Mouse (Mus musculus): ENCODE results near the gene Tsga10.
A peak's percentile ranks its signal among the peaks of the same experiment; 100 is the strongest.

Gene Tsga10

DNA sequence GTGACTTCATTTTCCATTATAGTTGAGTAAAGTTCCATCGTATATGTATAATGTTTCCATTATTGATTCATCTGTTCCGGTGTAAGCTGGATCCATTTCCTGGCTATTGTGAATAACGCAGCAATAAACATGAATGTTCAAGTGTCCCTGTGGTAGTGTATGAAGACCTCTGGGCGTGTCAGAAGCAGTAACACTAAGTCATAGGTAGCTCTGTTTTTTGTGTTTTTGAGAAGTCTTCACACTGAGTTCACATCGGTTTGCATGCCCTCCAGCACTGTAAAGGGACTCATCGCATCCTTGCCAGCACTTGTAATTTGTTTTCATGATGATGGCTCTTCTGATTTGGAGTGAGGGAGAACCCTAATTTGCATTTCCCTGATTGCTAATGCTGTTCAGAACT lies at the start of gene Tsga10:
Gene Tsga10 (minus strand): TSS at position 144 of the 400 bp plus-strand sequence.
- no peak for DNase-seq (ENCODE audit: low spot score in 2 of 2)

DNA sequence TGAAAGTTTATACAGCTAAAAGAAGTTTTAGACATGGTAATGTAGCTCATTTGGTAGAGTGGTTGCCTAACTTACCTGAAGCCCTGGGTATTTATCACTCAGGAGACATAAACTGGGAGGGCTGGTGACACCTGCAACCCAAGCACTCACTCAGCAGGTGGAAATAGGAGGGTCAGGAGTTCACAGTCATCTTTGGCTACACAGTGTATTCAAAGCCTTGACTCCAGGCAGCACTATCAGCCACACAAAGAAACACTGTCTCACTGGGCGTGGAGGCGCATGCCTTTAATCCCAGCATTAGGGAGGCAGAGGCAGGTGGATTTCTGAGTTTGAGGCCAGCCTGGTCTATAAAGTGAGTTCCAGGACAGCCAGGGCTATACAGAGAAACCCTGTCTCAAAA lies 46.5 kb upstream of the Tsga10 start:
- DNase-seq (ENCODE audit: low spot score in 2 of 2) = no peak

DNA sequence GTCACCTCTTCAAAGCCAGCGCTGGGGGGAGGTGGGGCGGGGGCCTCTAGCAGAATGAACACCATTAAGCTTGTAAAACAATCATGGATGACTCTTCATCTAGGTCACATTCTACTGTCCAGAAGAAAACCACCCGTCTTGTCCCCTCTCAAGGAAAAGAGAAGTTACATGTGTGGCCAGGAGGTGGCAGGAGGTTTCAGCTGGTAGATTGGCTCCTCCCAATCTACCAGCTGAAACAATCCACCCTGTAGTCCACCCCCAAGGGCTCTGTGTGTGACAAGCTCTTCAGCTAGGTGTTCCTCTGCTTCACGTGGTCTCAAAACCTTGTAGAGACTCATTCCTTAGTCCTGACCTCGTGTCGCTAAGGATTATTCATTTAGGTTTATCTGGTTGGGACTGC lies 36.9 kb upstream of the Tsga10 start:
- DNase-seq (ENCODE audit: low spot score in 2 of 2) = peak in 1 of 2 experiments; percentile 19

DNA sequence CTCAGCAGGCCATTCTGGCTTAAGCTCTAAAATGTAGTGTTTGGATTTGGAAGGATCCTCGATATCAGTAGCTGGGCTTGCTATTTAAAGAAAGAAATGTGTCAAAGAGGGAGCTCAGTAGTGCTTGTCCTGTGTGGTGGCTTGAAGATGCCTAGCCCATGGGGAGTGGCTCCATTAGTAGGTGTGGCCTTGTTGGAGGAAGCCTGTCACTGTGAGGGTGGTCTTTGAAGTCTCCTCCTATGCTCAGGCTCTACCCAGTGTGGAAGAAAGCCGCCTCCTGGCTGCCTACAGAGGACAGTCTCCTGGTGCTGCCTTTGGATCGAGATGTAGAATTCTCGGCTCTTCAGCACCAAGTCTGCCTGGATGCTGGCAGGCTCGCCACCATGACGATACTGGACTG lies 34.1 kb upstream of the Tsga10 start:
- DNase-seq (ENCODE audit: low spot score in 2 of 2) = no peak

DNA sequence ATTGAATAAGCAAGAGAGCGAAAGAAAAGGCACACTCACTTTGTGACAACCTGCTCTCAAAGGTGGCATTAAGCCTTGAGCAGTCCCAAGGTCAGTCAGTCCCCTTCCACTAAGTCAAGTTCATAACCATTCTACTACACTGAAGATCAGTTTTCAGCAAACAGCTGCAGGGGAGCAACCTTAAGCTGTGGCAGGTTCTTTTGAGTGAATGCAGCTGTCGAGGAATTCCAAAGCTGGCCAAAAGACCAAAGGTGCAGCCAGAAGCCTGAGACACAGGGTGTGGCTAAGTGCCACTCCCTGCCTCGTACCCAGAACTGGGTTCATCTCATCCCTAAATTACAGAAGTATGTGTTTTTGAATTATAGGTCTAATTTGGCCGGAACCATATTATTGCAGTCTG lies 33.6 kb upstream of the Tsga10 start:
- no peak for DNase-seq (ENCODE audit: low spot score in 2 of 2)

DNA sequence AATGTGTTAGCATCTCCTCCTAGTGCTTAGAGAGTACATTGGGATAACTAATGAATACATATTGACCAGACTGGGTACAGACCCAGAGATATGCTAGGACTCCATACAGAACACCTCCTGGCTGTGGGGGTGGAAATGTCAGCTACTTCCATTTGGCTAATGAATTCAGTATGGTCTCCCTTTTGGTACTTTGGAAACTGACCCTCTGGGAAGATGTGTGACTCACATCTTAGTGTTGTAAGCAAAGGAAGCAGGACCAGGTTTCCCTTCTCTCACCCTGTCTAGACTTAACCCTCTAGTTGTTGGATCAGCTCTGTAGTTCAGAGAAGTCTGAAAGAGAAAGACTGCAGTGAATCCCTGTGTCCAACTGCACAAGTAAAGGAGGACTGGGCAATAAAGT lies 28.4 kb upstream of the Tsga10 start:
- no peak for DNase-seq (ENCODE audit: low spot score in 2 of 2)

DNA sequence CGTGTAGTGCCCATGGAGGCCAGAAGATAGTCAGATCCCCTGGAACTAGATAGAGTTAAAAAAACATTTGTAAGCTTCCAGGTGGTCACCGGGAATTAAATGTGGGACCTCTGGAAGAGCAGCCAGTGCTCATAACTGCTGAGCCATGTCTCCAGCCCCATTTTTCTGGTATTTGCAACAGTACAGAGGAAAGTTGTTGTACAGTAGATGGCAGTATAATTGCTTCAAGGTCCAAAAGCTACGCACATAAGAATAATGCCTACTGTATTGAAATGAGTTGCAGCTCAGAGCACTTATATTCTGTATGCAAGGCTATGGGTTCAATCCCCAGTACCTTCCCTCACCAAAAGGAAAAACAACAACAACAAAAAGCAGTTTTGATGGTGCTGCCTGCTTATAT lies 25.2 kb upstream of the Tsga10 start:
- no peak for DNase-seq (ENCODE audit: low spot score in 2 of 2)

DNA sequence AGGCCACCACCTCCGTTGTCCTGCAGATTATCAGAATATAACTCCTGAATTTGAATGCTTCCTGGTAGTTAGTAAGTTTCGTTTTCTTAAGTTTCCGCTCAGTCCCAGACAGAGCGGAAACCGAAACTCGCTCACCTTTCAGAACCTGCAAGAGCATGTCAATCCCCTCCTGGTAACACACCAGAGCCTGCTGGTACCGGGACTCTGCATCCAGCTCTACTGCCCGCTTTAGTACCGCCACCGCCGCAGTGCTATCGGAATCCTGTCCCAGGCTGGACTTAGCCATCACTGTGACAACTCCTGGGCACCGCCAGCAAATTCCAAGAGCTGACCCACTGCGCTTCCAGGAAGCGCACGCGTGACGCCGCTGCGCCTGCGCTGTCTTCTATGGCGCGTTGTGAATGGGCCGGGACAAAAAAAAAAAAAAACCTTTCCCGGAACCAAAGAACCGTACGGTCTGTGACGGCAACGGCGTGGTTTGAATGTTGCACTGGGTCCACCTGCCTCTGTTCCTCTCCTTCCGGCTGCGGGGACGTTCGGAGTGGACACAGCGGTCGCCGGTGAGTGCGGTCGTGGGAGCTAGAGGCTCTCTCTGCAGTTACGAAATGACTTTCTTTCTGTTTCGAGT lies 23.9 kb upstream of the Tsga10 start, which contains the start of the genes Mitd1 and Mrpl30:
Gene Mitd1 (minus strand): TSS at position 387 of the 628 bp plus-strand sequence.
Gene Mrpl30 (plus strand): TSS at position 453 of the 628 bp plus-strand sequence.
- DNase-seq (ENCODE audit: low spot score in 2 of 2) = peak; percentile 64 to 92

DNA sequence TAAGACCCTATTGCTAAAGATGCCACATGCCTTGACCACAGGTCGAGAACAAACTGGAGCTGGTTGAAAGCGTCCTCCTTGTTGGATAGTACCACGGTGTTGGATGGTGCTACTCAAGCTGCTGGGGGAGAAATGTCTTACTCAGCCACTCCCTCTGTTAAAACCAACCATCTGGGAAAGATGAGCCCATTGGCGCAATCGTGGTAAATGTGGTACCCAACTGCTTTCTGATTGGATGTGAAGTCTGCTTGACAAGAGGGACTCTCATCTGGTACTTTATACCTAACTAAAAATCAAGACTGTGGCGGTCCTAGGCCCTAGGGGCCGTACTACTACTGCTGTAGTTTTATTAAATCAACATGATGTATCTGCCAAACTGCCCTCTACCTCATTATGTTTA lies 23.0 kb upstream of the Tsga10 start:
- no peak for DNase-seq (ENCODE audit: low spot score in 2 of 2)

DNA sequence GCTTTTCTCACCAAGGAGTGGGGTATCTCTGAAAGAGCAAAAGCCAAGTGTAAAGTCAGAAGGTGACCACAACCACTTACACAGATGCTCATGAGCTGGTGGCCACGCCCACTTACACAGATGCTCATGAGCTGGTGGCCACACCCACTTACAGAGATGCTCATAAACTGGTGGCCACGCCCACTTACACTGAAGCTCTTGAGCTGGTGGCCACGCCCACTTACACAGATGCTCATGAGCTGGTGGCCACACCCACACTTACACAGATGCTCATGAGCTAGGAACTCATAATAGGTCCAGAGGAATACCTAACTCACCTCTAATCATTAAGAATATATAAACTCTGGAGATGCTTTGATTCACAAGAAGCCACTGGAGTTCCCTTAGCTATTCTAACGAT lies 18.2 kb upstream of the Tsga10 start:
- no peak for DNase-seq (ENCODE audit: low spot score in 2 of 2)

DNA sequence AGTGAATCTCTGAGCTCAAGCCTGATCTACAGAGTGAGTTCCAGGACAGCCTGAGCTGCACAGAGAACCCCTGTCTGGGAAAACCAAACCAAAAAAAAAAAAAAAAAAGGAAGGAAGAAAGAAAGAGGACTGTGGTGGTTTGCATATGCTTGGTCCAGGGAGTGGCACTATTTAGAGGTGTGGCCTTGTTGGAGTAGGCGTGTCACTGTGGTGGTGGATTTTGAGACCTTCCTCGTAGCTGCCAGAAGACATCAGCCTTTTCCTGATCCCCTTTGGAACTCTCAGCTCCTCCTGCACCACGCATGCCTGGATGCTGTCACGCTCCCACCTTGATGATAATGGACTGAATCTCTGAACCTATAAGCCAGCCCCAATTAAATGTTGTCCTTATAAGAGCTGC lies 17.2 kb upstream of the Tsga10 start:
- no peak for DNase-seq (ENCODE audit: low spot score in 2 of 2)

DNA sequence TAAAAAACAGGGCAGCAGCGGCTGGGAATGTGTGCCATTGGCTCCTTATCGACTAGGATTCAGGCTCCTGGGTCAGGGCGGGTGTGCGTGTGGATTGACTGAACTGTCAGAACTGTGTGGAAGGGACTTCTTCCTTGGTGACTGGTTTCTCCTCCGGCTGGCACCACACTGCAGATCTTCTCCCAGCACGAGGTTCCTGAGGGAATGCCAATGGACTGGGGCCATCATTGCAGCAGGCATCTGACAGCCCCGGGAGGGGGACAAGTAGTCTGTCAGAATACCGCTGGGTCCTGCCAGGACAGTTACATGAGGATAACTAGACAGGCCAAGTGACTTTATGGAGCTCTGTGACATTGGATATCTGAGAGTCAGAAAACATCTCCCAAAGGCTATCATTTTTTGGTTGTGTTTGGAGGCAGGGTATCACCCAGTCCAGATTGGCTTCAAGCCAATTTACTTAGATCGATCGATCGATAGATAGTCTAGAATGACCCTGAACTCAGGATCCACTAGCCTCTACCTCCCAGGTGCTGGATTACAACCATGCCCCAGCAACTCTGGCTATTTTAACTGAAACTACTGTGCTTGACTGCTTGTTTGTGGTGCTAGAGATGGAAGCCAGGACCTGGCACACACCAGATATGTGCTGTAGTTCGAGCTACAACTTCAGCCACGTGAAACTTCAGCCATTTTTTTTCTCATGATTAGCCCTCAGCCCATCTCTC lies 11.7 kb upstream of the Tsga10 start:
- DNase-seq (ENCODE audit: low spot score in 2 of 2) = no peak

DNA sequence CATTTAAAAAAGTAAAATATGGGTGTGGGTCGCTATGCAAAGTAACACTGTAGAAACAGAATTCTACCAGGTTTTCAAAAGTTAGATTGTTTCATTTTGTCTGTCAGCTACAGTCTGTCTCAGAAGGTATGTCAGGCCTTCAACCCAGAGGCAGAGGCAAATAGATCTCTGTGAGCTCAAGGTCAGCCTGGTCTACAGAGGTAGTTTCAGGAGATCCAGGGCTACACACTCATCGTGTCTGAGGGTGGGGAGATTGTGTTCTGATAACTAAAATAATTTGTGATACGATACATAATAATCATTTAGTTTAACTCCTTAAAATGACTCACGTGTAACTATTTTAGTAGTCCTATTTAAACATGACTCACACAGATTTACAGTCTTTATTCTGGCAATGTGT lies 6.9 kb upstream of the Tsga10 start:
- DNase-seq (ENCODE audit: low spot score in 2 of 2) = no peak

DNA sequence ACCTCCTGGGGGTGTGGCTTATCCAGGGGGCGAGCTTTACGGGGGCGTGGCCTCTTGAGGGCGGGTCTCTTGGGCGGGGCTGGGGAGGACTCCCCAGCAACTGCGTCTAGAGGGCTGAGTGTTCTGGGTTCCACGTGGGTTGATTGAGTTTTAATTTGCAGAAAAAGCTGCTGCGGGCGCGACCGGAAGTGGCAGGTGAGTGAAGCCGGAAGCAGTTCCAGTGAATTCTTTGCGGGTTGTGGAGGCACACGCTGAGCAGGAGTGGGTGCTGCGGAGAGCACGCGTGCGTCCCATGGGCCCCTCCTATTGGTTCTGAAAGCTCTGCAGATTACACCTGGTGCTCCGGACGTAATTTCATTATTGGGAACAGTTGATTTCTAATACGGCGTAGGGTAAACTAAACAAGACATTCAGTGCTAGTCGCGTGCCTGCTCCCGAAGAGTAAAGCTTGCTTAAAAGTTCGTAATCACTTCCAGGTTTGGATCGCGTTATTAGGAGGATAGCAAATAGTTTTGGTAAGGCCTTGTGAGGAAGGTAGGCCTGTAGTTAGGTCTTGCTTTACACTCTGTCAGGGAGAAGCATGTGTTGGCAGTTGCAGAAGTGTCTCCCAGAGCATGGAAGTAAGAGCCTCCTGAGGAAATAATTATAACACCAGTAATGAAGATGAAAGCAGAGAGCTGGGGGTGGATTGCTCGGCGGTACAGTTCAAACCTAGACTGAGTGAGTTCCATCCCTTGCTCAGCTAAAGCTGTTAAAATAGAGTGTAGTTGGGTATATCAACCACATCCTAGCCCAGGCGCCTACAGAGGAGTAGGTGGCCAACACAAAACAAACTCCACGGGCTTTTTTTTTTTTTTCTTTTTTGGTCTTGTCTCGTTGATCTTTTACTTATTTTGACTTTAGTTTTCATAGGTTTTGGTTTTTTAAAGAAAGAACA lies 6.2 kb upstream of the Tsga10 start:
- peak; percentile 80 to 81 for DNase-seq (ENCODE audit: low spot score in 2 of 2)

DNA sequence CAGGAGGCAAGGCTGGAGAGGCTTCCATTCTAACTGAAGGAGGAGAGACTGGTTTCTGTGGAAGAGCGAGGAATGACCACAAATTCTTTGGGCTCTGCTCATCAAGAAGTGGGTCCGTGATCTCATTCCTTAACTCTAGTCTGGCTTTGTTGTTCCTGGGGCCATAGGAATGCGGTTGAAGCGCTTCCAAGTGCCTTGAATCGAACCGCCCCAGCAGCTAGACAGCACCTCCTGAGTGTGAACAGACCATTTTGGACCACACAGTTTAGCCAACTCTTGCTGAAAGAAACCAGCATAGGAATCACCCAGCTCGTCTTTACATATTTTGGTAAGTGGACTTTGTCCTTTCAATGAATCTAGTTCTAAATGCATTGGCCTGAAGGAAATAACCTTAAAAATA lies 5.5 kb upstream of the Tsga10 start, which contains the start of gene Lipt1:
Gene Lipt1 (plus strand): TSS at position 35 of the 400 bp plus-strand sequence.
- peak in 1 of 2 experiments; percentile 39 for DNase-seq (ENCODE audit: low spot score in 2 of 2)

DNA sequence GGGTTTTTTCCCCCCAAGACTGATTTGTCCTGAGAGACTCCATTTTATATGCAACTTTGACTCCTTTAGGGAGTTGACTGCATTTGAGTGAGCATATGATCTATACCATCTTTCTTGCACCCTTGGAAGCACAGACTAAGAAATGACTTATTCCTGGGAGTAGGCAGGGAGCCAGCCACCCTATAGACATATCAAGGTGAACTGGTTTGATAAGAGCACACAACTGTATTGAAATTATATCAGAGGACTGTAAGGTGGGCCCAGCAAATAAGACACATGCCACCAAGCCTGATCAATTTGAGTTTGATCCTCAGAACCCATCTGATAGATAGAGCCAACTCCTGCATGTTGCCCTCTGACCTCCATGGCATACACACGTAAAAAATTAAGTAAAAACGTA lies 3.1 kb upstream of the Tsga10 start:
- no peak for DNase-seq (ENCODE audit: low spot score in 2 of 2)

DNA sequence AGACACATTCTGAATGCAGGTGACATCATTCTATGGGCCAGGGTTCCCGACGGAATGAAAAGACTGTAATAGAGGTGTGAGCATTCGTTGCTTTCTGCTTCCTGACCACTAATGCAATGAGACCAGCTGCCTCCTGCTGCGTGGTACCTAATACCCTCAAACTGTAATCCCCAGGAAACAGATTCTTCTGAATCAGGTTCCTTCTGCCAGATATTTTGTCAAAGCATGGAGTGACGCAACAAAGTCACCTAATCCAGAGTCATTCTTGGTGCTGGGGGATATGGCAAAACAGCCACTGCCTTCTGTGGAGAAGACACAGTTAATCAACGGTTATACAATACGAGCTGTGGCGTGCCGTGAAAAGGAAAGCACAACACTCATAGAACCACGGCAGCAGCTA lies 2.4 kb upstream of the Tsga10 start:
- no peak for DNase-seq (ENCODE audit: low spot score in 2 of 2)

DNA sequence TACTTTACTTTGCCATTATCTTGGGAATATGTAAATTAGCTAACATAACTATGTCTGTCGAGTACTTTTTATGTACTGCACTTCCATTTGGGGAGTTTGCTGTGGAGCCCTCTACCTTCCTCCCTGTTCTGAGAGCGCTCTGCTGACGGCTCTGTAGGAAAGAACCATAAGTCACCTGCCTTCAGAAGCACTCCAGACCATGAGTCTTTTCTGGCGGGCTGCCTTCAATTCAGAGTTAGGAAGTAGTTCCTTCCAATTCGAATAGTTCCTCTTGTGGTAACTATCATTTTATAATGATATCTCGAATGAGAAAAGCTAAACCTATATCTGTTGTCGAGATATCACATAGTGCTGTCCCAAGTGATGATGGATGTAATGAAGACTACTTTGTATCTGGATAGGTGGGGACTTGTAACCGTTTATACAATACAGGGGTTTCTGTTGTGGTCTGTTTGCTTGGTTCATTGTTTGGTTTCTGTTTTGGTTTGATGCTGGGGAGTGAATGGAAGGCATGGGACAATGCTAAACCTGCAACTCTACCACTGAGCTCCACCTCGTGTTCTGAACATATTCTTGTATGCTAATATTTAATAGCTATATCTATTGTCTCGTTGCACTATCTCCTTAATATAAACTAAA lies 1.6 kb upstream of the Tsga10 start:
- no peak for DNase-seq (ENCODE audit: low spot score in 2 of 2)

DNA sequence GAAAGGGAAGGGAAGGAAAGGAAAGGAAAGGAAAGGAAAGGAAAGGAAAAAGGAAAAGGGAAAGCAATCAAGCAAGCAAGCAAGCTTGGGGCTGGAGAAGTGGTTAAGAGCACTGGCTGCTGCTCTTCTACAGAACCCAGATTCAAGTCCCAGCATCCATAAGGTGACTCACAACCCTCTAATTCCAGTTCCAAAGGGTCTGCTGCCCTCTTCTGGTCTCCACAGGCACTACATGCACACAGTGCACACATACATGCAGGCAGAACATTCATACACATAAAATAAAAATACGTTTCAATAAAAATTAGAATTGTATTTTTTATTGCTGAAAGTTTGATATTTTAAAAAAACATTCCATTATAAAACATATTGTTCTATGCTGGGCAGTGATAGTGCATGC lies 827 bp upstream of the Tsga10 start:
- DNase-seq (ENCODE audit: low spot score in 2 of 2) = peak in 1 of 2 experiments; percentile 50

DNA sequence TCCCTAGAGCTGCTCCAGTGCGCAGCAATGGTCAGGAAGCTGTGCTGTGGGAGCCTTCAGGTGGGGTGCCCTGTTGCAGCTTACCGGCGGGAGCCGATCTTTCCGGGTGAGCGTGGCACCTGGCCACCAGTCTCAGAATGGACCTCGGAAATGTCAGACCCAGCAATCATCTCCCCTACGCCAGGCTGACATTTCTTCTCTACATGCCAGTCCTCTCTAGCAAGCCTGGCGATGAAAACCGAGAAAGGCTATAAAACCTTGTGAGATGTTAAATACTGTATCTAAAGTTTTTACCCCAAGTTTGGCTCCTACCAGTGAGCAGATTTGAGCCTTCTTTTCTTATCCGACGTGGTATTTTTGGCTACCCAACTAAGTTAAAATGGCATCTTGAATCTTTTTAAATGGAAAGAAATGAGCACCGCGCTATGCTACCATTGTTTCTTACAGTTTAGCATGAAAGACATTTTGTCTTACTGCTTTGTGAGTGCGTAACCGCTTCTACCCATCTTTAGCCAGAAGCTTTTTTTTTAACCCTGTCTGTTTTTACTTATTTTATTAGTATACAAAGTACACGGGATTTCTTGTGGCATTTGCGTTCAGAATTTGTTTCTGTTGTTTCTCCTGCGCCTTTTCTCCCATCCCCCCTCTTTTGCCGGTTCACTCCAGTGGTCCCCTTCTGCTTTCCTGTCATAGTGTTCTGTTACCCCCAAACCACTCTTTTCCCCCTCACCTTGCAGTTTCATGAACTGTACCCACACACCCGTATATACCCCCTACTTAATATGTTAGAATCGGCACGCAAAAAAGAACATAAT lies 621 bp downstream of the Tsga10 start:
- DNase-seq (ENCODE audit: low spot score in 2 of 2) = no peak
